Mouse (Mus musculus): ENCODE measurements around the gene H2al1m.
"Not testable (repeated sequence)": the region's sequence is repeated elsewhere in the genome, so short reads cannot be mapped to it uniquely, and the experiment has no call there.

The H2al1m gene

DNA sequence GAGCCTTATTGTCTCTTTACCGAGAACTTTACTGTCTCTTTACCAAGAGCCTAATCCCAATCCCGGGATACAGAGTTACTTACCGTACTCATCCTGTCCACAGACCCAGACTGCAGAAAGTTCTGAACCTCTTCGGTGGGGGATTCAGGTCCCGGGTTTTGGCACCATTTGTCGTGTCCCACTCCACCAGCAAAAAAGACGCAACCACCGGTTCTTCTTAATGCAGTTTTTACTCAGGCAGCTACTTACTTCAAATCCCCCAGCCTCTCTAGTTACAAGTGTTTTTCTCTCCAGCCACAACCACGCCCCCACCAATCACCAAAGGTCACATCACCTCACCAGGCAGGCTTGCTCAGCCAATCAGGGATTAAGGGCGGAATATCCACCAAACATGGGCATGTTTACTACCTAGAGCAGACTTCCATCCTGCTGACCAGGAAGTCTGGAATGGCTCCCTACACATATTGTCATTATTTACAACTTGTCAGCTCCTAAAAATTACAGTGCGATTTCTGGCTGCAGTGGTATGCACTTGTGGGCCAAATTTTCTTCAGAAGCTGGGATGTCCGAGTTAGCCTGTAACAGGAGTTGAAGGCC, 48.9 kb downstream of the H2al1m start:
- not testable (repeated sequence) for DNase-seq

DNA sequence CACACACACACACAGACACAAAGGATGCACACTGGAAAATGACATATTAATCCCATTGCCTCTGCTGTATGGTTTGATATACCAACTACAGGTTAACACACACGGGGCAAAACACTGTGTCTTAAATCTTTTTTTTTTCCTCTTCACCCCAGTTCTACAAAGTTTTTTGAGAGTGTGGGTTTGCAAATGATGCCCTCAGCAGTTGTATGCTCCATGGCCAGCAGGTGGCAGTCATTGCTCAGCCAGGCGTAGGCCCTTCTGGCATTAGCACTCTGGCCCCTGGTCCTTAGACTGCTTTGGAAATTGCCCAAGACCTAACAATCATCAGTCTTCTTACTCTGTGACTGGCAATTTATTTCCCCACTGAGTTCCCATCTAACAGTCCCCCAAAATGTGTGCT, 49.5 kb downstream of the H2al1m start:
- DNase-seq: peak; percentile 57
